Comparison of ENCODE assay signal across 10 mouse cellular contexts in the genomic region with DNA sequence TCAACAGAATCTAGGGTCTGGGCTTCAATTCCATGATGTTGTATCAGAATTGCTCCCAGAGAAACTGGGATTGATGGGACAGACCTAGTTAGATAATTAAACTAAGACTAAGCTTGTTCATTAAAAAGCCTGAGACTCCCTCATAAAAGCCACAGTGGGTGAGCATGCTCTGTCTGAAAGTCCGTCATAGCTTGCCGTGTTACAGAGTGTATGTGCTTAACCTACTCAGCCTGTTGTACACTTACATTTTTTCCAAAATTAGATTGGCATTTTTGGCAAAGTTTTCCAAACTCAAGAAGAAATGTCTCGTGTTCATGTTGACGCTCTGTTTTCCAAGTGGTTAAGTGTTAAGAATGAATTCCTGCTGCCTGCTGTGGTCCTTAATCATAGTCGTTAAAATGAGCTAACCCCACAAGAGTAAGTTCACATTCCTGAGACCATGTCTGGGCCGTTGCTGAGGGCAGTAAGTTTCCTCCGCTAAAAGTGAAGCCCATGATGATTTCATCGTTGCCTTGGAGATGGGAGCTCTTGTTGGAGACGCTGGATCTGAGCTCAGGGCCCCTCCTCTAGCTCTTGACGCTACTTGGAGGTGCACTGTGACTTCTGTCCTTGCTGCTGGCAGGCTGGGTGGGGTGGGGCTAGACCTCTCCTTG.
DNase-seq lines count a peak whose midpoint lies in the region; ATAC-seq and TF ChIP-seq lines count a peak whose summit lies in the region.
"Had no signal": no experiment of that assay in that cellular context is flagged by ENCODE, and none has a peak within 500 bp of the region (broad histone marks: within the 10 kb centered on the region; RNA-seq: fewer than 3 reads in every experiment).

No protein-coding gene starts in this region.

- WGBS in kidney, adult 2 months = 43% methylated on average over 10 of the region's 10 CpGs
- 46% methylated on average over 10 of the region's 10 CpGs for WGBS in embryonic facial prominence, embryonic 14.5 days
- WGBS in midbrain, postnatal 0 days = 53% methylated on average over 10 of the region's 10 CpGs

- no peak overlapping the region for H3K9ac ChIP-seq in embryonic facial prominence, embryonic 14.5 days (ENCODE audit: low read depth, low read length)
- no peak overlapping the region for H3K9ac ChIP-seq in midbrain, postnatal 0 days (replicated peaks; ENCODE audit: low read length, poor library complexity, severe bottlenecking)
- H3K9ac ChIP-seq: neural tube, embryonic 12.5 days had no signal

- TF ChIP-seq POLR2A in kidney, adult 2 months (IDR thresholded peaks at IDR 0.05; ENCODE audit: low read depth, low read length) = no peak

- no peaks in the 10 kb centered on the region for H3K9me3 ChIP-seq in embryonic facial prominence, embryonic 14.5 days (ENCODE audit: control insufficient read depth, low read length)
- H3K9me3 ChIP-seq in midbrain, postnatal 0 days (ENCODE audit: low read length) = no peaks in the 10 kb centered on the region
- H3K9me3 ChIP-seq: neural tube, embryonic 12.5 days had no signal

- peak overlapping the region; percentile 36 for H3K27ac ChIP-seq in kidney, adult 2 months (ENCODE audit: insufficient read depth, low read depth, low read length)
- H3K27ac ChIP-seq in embryonic facial prominence, embryonic 14.5 days (replicated peaks; ENCODE audit: low read depth, low read length) = peak overlapping the region; percentile 58; the same call in 1 of the 2 replicates
- no peak overlapping the region for H3K27ac ChIP-seq in midbrain, postnatal 0 days (ENCODE audit: low read depth, low read length)
- H3K27ac ChIP-seq: neural tube, embryonic 12.5 days had no signal

- H3K27me3 ChIP-seq in kidney, adult 2 months (replicated peaks; ENCODE audit: control insufficient read depth, insufficient read depth, low read length) = no peaks in the 10 kb centered on the region
- H3K27me3 ChIP-seq in embryonic facial prominence, embryonic 14.5 days (replicated peaks; ENCODE audit: control insufficient read depth, insufficient read depth, low read length) = no peaks in the 10 kb centered on the region
- no peaks in the 10 kb centered on the region for H3K27me3 ChIP-seq in midbrain, postnatal 0 days (ENCODE audit: insufficient read depth, low read length)
- H3K27me3 ChIP-seq: neural tube, embryonic 12.5 days had no signal

- no peak overlapping the region for H3K4me2 ChIP-seq in embryonic facial prominence, embryonic 14.5 days (ENCODE audit: low read depth, low read length)
- H3K4me2 ChIP-seq in midbrain, postnatal 0 days (ENCODE audit: low read depth, low read length, poor library complexity, severe bottlenecking) = no peak overlapping the region
- H3K4me2 ChIP-seq: neural tube, embryonic 12.5 days had no signal

- DNase-seq in kidney, adult 2 months = peak; percentile 54
- no peak for DNase-seq in kidney, adult 11 months
- peak; percentile 55 for DNase-seq in embryonic facial prominence, embryonic 14.5 days (ENCODE audit: low spot score)
- peak; percentile 64 for DNase-seq in kidney, postnatal 10 days
- DNase-seq in mesoderm, embryonic 11.5 days (ENCODE audit: low read depth, low spot score) = peak; percentile 70
- no peak for DNase-seq in left cerebral cortex, postnatal 36 days (ENCODE audit: low spot score in 2 of 2)
- DNase-seq in midbrain, postnatal 0 days (ENCODE audit: low spot score) = no peak
- DNase-seq: left cerebral cortex, postnatal 4 days had no signal

- TF ChIP-seq CTCF in kidney, adult 2 months (conservative IDR thresholded peaks at IDR 0.05; ENCODE audit: insufficient read depth, insufficient read length, low read depth, low read length) = no peak
- TF ChIP-seq CTCF in midbrain, postnatal 0 days (IDR thresholded peaks at IDR 0.05) = no peak

- H3K4me1 ChIP-seq in kidney, adult 2 months (ENCODE audit: control insufficient read depth, insufficient read depth, low read length) = peaks cover 9% of the 10 kb centered on the region; the same call in 1 of the 2 replicates
- H3K4me1 ChIP-seq in embryonic facial prominence, embryonic 14.5 days (ENCODE audit: control insufficient read depth, insufficient read depth, low read length) = peaks cover 10% of the 10 kb centered on the region
- no peaks in the 10 kb centered on the region for H3K4me1 ChIP-seq in midbrain, postnatal 0 days (ENCODE audit: insufficient read depth, low read length)
- H3K4me1 ChIP-seq: neural tube, embryonic 12.5 days had no signal

- ATAC-seq in embryonic facial prominence, embryonic 14.5 days (ENCODE audit: low read depth) = peak; percentile 45
- ATAC-seq in cerebellum, adult (ENCODE audit: insufficient number of reproducible peaks, low FRiP score, low TSS enrichment) = no peak
- no peak for ATAC-seq in midbrain, postnatal 0 days (ENCODE audit: low FRiP score)

- no peaks in the 10 kb centered on the region for H3K36me3 ChIP-seq in kidney, adult 2 months (ENCODE audit: control insufficient read depth, insufficient read depth, low read length)
- peaks cover 68% of the 10 kb centered on the region for H3K36me3 ChIP-seq in embryonic facial prominence, embryonic 14.5 days (ENCODE audit: control insufficient read depth, insufficient read depth, low read length)
- peaks cover 36% of the 10 kb centered on the region for H3K36me3 ChIP-seq in midbrain, postnatal 0 days (ENCODE audit: insufficient read depth, low read length)

- intact Hi-C loops in left cerebral cortex, postnatal 36 days (cut with DNase I) = no loop called here

- no peak overlapping the region for H3K4me3 ChIP-seq in kidney, adult 2 months (ENCODE audit: insufficient read depth, low read depth, low read length)
- no peak overlapping the region for H3K4me3 ChIP-seq in embryonic facial prominence, embryonic 14.5 days (ENCODE audit: low read depth, low read length)
- H3K4me3 ChIP-seq in midbrain, postnatal 0 days (ENCODE audit: low read depth, low read length) = no peak overlapping the region
- H3K4me3 ChIP-seq: neural tube, embryonic 12.5 days had no signal

Comparison
In these comparisons a context has a peak if more than half of its experiments do, and no peak if none do; other contexts are left out.
1. DNase-seq: peak in kidney, adult 2 months (single experiment), embryonic facial prominence, embryonic 14.5 days (single experiment), kidney, postnatal 10 days (single experiment) and mesoderm, embryonic 11.5 days (single experiment); none in kidney, adult 11 months (single experiment), left cerebral cortex, postnatal 36 days (0 of 2) and midbrain, postnatal 0 days (single experiment).